Comparison of ENCODE assay signal across 10 mouse cellular contexts in the genomic region with DNA sequence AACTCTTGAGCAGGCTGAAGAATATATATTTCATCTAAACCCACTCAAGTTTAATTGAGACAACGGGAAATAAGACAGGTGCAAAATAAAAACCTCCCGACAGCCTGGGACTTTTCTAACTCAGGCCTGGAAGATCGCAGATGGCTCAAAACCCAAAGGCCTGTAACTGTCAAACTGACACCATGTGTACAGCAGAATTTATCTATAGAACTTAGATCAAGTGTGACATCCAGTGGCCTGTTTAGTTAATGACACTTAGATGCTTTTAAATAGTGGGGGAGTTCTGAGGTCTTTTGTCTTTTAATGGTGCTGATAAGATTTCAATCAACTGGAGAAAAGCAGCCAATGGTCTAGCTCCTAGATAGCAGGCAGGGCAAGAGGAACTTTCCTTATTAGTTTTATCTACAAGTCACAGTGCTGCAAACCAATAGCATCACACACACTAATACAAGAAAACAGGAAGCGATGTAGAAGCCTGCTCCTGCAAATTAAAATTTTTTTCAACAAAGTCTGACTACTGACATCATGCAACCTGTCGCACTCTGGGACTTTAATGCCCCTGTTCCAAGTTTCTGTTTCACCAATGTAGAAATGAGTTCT.
A peak's percentile ranks its signal among the peaks of the same experiment; 100 is the strongest.
DNase-seq lines count a peak whose midpoint lies in the region; ATAC-seq and TF ChIP-seq lines count a peak whose summit lies in the region.
"Had no signal": no experiment of that assay in that cellular context is flagged by ENCODE, and none has a peak within 500 bp of the region (broad histone marks: within the 10 kb centered on the region; RNA-seq: fewer than 3 reads in every experiment).

No protein-coding gene starts in this region.

- no peaks in the 10 kb centered on the region for H3K4me1 ChIP-seq in hindbrain, embryonic 16.5 days (ENCODE audit: control insufficient read depth, insufficient read depth, low read depth, low read length)
- H3K4me1 ChIP-seq in hindbrain, embryonic 14.5 days (replicated peaks; ENCODE audit: control insufficient read depth, insufficient read depth, low read length) = no peaks in the 10 kb centered on the region
- no peaks in the 10 kb centered on the region for H3K4me1 ChIP-seq in ES-E14 (ENCODE audit: control insufficient read depth in 2 of 2, insufficient read depth in 2 of 2, low read length in 2 of 2, poor library complexity in 1 of 2)
- H3K4me1 ChIP-seq in embryonic facial prominence, embryonic 14.5 days (ENCODE audit: control insufficient read depth, insufficient read depth, low read length) = no peaks in the 10 kb centered on the region
- H3K4me1 ChIP-seq: forebrain, embryonic 12.5 days had no signal

- intact Hi-C loops in gastrocnemius, postnatal 14 days (cut with DNase I; ENCODE audit: low total_unique reads) = no loop called here

- H3K4me3 ChIP-seq in hindbrain, embryonic 16.5 days (ENCODE audit: low read length) = no peak overlapping the region
- no peak overlapping the region for H3K4me3 ChIP-seq in hindbrain, embryonic 14.5 days (replicated peaks; ENCODE audit: low read length)
- H3K4me3 ChIP-seq in ES-E14 (ENCODE audit: insufficient read depth in 1 of 2, low read depth in 1 of 2, low read length in 2 of 2, poor library complexity in 1 of 2, severe bottlenecking in 1 of 2) = no peak overlapping the region
- H3K4me3 ChIP-seq in embryonic facial prominence, embryonic 14.5 days (ENCODE audit: low read depth, low read length) = no peak overlapping the region
- H3K4me3 ChIP-seq: forebrain, embryonic 12.5 days had no signal

- H3K36me3 ChIP-seq in hindbrain, embryonic 16.5 days (ENCODE audit: control insufficient read depth, insufficient read depth, low read length) = no peaks in the 10 kb centered on the region
- no peaks in the 10 kb centered on the region for H3K36me3 ChIP-seq in hindbrain, embryonic 14.5 days (replicated peaks; ENCODE audit: control insufficient read depth, insufficient read depth)
- no peaks in the 10 kb centered on the region for H3K36me3 ChIP-seq in ES-E14 (ENCODE audit: control insufficient read depth, insufficient read depth, low read length, poor library complexity, severe bottlenecking)
- H3K36me3 ChIP-seq in embryonic facial prominence, embryonic 14.5 days (ENCODE audit: control insufficient read depth, insufficient read depth, low read length) = no peaks in the 10 kb centered on the region
- H3K36me3 ChIP-seq: forebrain, embryonic 12.5 days had no signal

- no peak overlapping the region for H3K4me2 ChIP-seq in hindbrain, embryonic 16.5 days (ENCODE audit: low read length)
- H3K4me2 ChIP-seq in hindbrain, embryonic 14.5 days (replicated peaks) = no peak overlapping the region
- H3K4me2 ChIP-seq in embryonic facial prominence, embryonic 14.5 days (ENCODE audit: low read depth, low read length) = no peak overlapping the region
- H3K4me2 ChIP-seq: forebrain, embryonic 12.5 days had no signal

- WGBS in hindbrain, embryonic 16.5 days = 66% methylated on average over 5 of the region's 5 CpGs
- WGBS in hindbrain, embryonic 14.5 days = 78% methylated on average over 5 of the region's 5 CpGs
- WGBS in embryonic facial prominence, embryonic 14.5 days = 66% methylated on average over 5 of the region's 5 CpGs

- H3K27me3 ChIP-seq in hindbrain, embryonic 16.5 days (replicated peaks; ENCODE audit: control insufficient read depth, insufficient read depth, low read length) = no peaks in the 10 kb centered on the region
- H3K27me3 ChIP-seq in hindbrain, embryonic 14.5 days (ENCODE audit: control insufficient read depth, insufficient read depth, low read length) = no peaks in the 10 kb centered on the region
- no peaks in the 10 kb centered on the region for H3K27me3 ChIP-seq in embryonic facial prominence, embryonic 14.5 days (replicated peaks; ENCODE audit: control insufficient read depth, insufficient read depth, low read length)

- DNase-seq in hindbrain, embryonic 14.5 days (ENCODE audit: low spot score) = no peak
- DNase-seq in 416B (ENCODE audit: low read depth) (peak; percentile 78), ES-E14 (ENCODE audit: low read depth, low spot score) (peak; percentile 3)
- DNase-seq in embryonic facial prominence, embryonic 14.5 days (ENCODE audit: low spot score) = peak; percentile 60
- DNase-seq in testis, postnatal 10 days (ENCODE audit: low spot score) = no peak
- DNase-seq in gastrocnemius, postnatal 14 days = no peak
- no peak for DNase-seq in urinary bladder, adult 2 months (ENCODE audit: low spot score)
- DNase-seq: lung, adult 18-20 months had no signal

- peak; percentile 70; the same call in 1 of the 2 replicates for ATAC-seq in hindbrain, embryonic 16.5 days
- no peak for ATAC-seq in hindbrain, embryonic 14.5 days (ENCODE audit: low FRiP score)
- ATAC-seq in embryonic facial prominence, embryonic 14.5 days (ENCODE audit: low read depth) = no peak

- in situ Hi-C loops in ES-E14 (cut with MboI; ENCODE audit: low sequenced_read_pairs in 2 of 2, unreplicated experiment in 2 of 2) = loop anchor here in 1 of 2 experiments (25.0 kb wide), 1 partner anchor 494 kb away; a partner anchor contains a TSS

- no peak overlapping the region for H3K27ac ChIP-seq in hindbrain, embryonic 16.5 days (ENCODE audit: low read depth, low read length)
- no peak overlapping the region for H3K27ac ChIP-seq in hindbrain, embryonic 14.5 days
- H3K27ac ChIP-seq in ES-E14 (ENCODE audit: insufficient read depth, low read depth, low read length, poor library complexity, severe bottlenecking) = no peak overlapping the region
- no peak overlapping the region for H3K27ac ChIP-seq in embryonic facial prominence, embryonic 14.5 days (replicated peaks; ENCODE audit: low read depth, low read length)
- H3K27ac ChIP-seq: forebrain, embryonic 12.5 days had no signal

- H3K9me3 ChIP-seq in hindbrain, embryonic 16.5 days (ENCODE audit: control insufficient read depth, low read length) = no peaks in the 10 kb centered on the region
- H3K9me3 ChIP-seq in hindbrain, embryonic 14.5 days (ENCODE audit: control insufficient read depth, low read length) = no peaks in the 10 kb centered on the region
- no peaks in the 10 kb centered on the region for H3K9me3 ChIP-seq in ES-E14 (ENCODE audit: control insufficient read depth, insufficient read depth, low read depth, low read length)
- no peaks in the 10 kb centered on the region for H3K9me3 ChIP-seq in embryonic facial prominence, embryonic 14.5 days (ENCODE audit: control insufficient read depth, low read length)
- H3K9me3 ChIP-seq: forebrain, embryonic 12.5 days had no signal

- H3K9ac ChIP-seq in hindbrain, embryonic 16.5 days (ENCODE audit: low read depth, low read length) = no peak overlapping the region
- no peak overlapping the region for H3K9ac ChIP-seq in hindbrain, embryonic 14.5 days
- H3K9ac ChIP-seq in ES-E14 (ENCODE audit: insufficient read depth, low read depth, low read length, poor library complexity, severe bottlenecking) = no peak overlapping the region
- no peak overlapping the region for H3K9ac ChIP-seq in embryonic facial prominence, embryonic 14.5 days (ENCODE audit: low read depth, low read length)
- H3K9ac ChIP-seq: forebrain, embryonic 12.5 days had no signal

TF ChIP-seq in ES-E14, 5 proteins besides CTCF, POLR2A, EP300 and RAD21:
- no peak for TF ChIP-seq CHD2 (IDR thresholded peaks at IDR 0.05; ENCODE audit: low read depth, low read length)
- TF ChIP-seq ZC3H11A (IDR thresholded peaks at IDR 0.05; ENCODE audit: borderline replicate concordance, low read depth, low read length) = 0 out of 2 replicates have a peak, but pooled peaks have one; percentile 13
- TF ChIP-seq HCFC1 (IDR thresholded peaks at IDR 0.05; ENCODE audit: borderline replicate concordance, insufficient read depth, low read length) = no peak
- no peak for TF ChIP-seq MAFK (IDR thresholded peaks at IDR 0.05; ENCODE audit: insufficient read depth, low read depth, low read length)
- no peak for TF ChIP-seq ZNF384 (IDR thresholded peaks at IDR 0.05; ENCODE audit: low read depth, low read length)

Comparison
In these comparisons a context has a peak if more than half of its experiments do, and no peak if none do; other contexts are left out.
1. DNase-seq: peak in 416B (single experiment), ES-E14 (single experiment) and embryonic facial prominence, embryonic 14.5 days (single experiment); none in hindbrain, embryonic 14.5 days (single experiment), testis, postnatal 10 days (single experiment), gastrocnemius, postnatal 14 days (single experiment) and urinary bladder, adult 2 months (single experiment).